Mouse (Mus musculus) kidney, adult 9 months (tissue): ENCODE results near the gene Rbfox1.

Experiments used
- DNase-seq: peaks from one replicate; pipeline ENCODE4 v3.0.0; 2022

Gene Rbfox1

DNA sequence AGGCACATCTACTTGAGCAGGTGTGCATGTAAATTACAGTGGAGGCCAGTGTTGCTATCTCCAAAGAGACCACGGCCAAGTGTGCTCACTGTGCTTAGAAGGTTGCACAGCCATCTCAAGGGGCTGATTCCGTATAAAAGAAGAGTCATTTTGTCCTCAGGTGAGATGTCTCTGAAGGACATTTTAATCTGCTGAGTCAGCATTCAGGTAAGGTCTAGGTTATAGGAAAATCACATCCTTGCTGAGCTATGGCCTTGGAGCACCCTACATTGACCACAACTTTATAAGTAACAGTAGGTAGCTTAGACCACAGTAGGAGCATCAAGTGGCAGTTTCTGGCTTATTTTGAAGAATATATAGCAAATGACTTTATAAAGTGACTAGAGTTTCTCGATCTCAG, 848.3 kb downstream of the Rbfox1 start:
- no peak for DNase-seq

DNA sequence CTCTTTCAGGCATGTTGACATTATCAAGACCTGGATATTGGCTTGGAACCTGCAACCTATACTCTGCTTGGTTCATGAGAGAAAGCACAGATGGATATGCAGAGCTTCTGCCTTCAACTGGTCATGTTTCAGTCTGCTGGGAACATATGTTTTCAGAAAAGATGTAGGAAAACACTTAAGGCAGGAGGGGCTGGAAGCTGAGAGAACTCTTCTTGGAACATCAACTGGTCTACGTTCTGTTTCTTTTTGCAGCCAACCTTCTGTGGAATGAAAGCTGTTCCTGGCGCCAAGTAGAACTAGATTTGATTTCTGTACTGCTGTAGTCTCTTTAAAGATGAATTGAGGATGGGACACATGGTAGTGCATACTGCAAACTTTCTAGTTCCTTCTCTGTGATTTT, 851.4 kb downstream of the Rbfox1 start:
- DNase-seq, result no peak

DNA sequence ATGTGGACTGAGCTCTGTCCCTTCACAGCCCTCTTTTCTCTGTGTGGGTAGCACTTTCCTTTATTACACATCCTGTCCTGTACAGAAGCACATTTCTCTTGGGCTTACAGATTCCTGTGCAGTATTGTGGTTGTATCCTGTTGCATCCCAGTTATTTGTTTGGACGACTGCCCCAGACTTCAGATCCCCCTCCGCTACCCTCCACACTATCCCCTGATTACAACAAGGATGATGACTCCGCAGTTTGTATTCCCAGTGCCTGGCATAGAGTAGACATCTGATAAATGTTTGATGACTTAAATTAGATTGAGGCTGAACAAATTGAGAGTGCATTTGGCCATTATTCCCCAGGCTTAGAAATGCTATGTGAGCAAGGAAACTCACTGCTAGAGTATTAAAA, 851.8 kb downstream of the Rbfox1 start:
- DNase-seq, result no peak

DNA sequence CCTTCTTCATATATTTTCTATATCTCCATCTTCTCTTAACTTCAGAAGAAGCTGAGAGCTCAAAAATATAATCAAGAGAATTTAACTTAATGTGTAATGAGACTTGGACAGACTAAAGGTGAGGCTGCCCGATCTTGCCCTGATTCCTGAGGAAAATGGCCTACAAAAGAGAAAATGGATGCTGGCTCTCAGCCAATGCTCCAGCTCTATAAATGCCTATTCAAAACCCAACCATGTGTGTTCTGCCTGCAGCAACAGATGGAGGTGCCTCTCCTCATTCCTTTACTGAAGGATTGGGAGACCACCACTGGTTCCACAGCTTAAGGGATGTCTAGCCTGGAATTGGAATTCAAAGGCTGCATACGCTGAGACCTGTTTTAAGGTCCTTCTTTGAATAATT, 861.0 kb downstream of the Rbfox1 start:
- DNase-seq, result no peak

DNA sequence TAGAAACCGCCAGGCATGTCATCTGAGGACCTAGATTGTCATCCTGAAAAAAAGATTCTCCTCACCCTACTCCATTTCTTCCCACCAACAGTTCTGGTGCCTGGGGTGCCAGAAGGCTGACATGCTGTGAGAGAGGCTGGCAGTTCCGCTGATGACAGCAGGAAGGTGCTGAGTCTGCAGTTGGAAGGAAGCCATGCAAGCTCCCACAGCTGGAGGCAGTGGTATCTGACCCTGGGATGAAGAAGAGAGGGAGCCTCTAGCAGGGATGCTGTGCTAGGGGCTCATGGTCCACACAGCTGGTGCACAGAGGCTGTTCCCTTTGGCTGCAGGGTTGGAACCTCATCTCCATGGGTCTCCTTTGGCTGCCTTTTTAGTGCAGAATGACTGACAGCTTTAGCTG, 865.3 kb downstream of the Rbfox1 start:
- DNase-seq, result no peak

DNA sequence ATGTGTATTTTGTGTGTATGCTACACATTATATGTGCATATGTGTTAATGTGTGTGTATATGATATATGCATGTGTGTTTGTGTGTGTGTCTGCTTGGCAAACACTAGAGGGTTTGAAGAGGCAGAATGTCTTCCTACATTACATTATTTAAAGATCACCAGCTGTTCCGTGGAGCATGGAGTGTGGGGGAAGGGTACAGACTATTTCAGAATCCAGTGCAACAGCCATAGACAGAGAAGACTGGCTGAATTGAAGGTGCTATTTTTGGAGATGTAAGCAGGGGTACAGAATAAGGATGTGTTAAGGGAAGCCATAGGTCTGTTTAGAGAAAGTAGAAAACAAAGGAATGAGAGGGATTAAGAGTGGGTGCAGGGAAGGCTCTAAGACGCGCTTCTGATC, 869.7 kb downstream of the Rbfox1 start:
- no peak for DNase-seq

DNA sequence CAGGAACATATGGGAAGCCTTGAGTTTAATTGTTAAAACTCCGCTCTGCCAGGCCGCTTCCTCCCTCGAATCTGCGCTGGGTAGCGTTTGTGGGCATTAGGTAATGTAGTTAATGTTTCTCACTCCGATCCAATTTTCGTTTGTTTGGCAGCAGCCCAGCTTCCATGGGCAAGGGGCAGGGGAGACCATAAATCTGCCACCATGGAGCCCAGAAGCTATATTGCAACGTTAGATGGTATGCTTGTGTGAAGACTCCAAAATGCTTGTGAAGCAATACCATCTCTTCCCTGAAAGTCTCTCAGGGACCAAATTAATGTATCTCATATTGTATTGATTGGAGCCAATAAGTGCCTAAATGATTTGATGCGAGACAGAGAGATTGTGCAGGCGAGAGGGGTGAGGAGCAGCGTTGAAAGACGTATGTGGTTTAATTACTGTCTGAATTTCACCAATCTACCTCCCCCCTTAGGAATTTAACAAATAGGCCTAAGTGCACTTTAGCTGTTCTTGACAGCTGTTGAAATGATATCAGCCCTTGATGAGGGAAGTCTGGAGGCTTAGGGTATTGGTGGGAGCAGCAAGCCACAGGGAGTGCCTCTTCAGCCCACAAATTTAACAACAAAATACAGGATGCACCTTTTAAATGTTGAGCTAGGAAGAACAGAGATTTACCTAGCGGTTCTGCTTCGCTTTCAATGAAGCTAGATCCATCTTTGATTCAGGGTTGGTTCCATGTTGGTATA, 884.5 kb downstream of the Rbfox1 start:
- no peak for DNase-seq

DNA sequence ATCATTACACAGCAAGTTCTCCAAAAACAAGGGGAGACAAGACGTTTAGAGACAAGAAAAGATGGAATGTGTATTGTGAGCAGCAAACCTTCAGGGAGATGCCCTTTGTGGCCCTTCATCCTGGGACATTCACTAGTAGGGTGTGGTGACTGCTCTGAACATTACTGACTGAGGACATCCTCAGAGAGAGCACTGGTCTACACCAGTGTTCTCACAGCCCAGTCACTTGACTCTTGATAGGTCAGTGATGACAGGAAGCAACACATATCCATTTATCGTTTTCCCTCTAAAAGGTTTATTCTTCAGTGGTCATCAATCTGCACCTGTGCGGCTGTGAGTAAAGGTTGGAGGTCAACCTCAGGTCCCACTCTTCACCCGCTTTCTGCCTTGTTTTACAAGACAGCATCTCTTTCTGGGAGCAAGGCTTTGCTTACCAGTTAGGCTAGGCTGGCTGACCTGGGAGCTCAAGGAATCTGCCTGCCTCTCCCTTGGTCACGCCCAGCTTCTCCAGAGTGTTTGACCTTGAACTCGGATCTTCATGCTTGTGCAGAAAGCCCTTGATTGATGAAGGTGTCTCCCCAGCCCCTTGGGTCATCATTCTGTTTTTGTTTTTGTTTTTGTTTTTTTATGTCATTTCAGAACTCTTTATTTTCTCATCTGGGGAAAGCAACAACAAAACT, 892.5 kb downstream of the Rbfox1 start:
- DNase-seq, result no peak

DNA sequence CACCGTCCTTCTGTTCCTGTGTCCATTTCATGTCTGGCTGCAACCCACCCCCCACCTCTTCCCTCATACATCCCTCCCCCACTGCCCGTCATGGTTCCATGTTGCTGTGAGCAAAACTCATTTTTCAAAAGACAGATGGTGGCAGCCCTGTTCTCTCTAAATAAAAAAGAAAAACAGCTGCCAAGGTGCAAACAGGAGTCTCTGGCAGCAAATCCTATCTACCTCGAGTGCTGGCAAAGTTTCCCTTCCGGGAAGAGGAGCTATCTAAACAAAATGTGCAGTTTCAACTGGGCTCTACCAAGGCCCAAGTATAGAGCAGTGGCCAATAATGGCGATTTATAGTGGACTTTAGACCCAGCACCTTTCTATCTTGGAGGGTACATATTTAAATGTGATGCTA, 899.0 kb downstream of the Rbfox1 start:
- no peak for DNase-seq

DNA sequence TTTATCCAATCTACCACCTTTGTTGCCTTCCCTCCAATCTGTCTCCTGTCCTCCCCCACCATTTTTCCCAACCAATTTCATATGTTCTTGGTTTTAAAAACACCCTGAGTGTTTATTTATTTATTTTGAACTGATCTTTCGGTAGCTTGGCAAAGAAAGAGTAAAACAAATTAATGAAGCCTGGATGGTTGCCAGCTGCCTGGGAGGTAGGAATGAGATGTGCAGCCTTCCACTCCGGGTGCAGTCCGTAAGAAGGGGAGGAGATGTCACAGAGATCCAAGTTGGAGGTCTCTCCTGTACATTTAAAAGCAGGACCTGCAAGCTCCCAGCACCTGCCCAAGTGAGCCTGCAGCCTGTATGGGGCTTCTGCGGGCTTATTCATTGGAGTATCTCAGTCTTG, 899.9 kb downstream of the Rbfox1 start:
- DNase-seq, result peak; percentile 3

DNA sequence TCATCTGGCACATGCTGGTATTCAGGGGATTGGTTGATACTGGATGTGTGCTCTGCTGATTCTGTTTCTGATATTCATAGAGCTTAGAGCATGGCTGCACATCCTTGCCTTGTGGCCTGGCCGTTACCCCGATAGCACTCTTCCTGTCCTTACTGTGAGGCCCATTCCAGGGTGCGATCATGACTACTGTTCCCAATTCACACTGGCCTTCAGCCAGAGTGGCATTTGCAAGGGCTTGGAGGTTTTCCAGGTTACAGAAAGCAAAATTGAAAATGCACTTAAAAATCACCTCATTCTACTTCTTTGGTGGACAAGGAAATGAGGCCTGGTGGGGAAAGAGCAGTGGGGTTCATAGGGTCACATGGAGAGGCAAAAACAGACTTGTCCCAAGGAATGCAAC, 906.1 kb downstream of the Rbfox1 start:
- DNase-seq, result no peak

DNA sequence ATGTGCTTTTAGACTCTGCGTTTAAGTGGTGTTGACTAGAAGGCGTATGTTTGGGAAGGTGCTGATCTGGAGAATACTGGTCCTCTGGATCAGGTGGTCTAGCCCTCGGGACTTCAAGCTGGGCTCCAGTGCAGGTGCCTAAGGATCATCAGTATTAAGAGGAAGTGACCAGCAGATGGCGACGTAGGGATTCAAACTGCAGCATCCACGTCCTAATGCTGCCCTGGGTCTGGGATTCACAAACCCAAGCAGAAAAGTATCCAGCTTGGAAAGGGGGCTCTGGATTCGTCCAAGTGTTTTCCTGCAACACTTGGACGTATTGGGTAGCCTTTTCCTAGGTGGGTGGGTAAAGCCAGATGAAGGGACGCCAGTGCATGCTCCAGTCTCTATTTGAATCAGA, 906.5 kb downstream of the Rbfox1 start:
- DNase-seq, result peak; percentile 48

DNA sequence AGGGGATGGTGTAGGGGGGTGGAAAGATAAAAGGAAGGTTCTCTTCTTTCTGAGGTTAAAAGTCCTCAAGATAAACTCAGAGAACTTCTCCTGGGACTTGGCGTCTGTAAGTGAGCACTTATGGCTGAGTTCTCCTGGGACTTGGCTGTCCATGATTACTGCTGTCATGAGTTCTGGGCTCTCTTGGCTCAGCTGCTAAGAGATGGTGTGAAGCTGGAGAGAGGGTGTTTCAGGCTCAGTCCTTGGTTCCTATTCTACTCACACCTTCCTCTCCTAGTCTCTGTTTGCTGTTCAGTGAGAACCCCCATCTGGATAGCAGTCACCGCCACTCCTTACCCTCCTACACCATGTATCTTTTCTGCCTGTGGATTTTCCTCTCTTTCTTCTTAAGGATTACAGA, 921.1 kb downstream of the Rbfox1 start:
- DNase-seq, result no peak

DNA sequence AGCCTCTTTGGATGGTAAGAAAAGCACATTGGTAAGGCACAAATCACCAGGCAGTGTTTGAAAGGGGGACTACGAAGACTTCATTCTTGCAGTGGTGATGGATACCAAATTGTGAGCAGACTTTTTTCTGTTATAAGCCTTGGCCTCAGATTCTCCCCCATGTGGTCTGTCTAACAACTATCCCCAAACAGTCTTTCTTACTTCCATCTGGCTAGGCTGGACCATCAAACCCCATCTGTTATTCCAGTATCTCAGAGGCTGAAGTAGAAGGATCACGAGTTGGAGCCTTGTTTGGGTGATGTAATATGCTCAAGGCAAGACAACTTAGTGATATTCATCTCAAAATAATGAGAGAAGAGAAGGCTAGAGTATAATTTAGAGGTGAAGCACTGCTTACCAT, 922.7 kb downstream of the Rbfox1 start:
- no peak for DNase-seq

DNA sequence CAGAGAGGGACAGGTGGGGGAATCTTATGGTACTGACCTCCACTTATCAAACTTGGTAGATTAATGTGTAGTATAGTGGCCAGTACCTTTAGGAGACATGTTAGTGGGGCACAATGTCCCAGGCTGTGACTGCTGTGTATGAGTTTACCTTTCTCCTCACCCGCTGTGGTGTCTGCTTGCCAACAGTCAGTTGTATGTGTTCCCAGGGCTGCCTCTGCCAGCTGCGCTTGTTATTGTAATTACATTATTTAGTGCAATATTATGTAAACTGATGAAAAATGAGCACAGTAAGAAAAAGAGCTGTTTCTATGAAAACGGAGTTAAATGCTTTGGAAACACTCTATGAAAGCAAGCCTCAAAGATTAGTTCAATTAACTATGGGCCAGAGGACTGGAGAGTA, 928.7 kb downstream of the Rbfox1 start:
- DNase-seq, result no peak

DNA sequence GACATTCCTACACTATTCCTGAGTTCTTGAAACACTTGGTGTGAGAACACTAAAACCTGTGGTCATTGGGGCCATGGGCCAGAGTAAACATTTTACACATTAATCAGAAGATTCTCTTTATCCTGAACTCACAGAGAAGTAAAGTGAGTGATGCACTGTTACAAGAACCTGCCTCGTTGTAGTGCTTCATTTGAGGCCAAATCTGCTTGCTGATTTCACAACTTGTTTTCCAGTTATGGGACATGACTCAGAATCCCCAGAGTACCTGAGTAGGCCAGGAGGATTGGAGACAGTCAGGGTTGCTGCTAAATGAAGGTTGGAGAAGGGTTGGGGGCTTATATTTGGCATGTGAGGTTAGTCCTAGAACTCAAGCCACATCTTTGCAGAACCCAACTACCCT, 936.6 kb downstream of the Rbfox1 start:
- no peak for DNase-seq

DNA sequence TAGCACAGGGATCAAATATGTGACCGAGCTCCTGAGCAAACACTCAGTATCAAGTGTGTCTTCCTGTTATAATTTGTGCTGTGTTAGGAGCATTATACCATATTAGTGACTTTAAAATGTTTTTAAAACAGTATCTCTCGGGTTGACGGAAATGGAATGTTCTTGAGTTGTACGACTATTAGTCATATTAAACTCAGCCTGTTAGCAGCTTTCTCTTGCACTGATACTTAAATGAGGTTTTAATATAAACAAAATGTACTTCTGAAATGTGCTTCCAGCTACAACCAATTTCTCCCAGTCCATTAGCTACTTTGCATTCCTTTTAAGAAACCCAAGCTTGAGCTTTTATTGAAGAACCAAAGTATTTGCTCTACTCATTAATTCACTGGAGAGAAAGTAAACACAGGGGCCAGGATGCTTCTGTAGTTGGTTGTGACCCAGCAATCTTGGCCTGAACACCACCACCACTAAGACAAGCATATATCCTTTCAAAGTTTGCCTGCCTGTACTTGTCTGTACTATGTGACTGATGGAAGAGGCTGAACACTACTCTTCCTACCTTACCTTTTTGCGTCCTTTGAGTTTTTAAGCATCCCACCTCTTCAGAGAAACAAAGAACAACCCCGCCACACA, 944.9 kb downstream of the Rbfox1 start:
- no peak for DNase-seq

DNA sequence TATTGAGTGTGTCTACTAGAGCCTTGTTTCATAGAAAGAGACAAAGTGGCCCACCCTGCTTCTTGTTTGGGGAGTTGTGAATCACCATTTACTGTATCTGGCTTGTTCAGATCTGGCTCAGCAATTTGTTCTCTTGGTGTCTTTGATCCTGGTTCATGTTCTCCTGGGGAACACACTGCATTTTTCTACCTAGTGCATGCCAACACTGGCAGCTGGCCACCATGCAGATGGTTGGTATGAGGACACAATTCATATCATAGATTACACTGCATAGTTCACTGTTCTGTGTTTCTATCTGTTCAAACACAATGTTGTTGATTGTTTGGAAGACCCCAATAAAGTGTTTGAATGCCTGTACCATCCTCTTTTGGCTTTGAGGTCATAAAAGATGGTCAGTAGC, 948.3 kb downstream of the Rbfox1 start:
- no peak for DNase-seq

DNA sequence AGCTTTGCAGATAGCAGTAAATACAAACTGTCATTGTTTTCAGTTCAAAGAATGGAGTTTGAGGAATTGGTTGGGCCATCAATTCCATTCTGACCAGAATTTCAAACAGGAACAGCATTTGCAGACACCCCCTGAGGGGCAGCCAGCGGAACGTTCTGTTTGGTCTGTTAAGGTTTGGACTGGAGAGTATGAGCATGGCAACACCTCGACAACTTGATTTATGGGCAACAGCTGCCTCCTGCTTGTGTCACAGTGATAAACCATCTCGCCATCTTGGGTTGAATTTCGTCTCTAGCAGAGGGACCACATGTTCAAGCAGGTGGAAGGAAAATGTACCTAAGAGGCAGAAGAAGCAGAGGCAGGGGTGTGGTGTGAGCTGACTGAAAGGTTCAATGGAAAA, 949.9 kb downstream of the Rbfox1 start:
- DNase-seq, result no peak

DNA sequence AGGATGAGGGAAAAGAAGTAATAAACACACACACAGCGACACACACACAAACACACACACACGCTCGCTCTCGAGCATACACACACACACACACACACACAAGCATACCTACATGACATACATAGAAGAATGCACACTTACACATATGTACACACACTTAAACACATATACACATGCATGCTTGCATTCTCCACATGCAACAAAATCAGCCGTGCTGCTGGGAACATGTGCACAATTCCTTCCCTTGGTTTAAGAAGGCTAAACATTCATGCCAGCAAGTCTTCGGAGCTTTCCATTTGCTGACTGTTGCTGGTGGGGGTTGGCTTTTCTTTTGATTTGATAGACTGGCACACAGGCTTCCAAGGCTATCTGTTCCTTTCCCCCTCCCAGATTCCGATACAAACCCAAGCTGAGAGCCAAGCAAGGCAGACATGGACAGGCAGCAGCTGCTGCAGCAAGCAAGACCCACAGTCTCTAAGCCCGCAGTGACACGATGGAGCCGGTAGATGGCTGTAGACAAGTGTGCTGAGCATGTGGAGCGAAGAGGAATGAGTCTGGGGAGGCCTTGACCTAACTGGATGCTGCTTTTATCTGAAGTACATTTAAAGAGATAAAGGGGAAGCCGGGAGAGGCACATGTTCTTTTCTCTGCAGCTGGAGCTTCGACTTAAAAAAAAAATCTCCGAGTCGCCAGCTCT, 954.3 kb downstream of the Rbfox1 start:
- DNase-seq, result peak; percentile 14

DNA sequence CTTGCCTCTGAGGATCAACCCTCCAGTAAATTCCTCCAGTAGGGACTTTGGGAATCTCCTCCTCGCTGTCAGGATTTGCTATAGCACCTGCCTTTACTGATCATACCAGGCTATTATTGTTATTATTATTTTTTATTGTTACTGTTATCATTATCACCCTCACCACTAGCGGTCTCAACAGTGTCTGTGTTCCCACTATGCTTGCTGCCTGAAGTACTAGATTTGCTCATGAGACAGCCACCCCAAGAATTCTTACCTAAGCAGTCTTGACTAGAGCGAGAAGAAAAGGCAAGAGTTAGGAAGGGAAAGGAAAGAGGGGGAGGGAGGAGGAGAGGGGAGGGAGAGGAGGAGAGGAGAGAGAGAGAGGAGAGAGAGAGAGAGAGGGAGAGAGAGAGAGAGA, 954.9 kb downstream of the Rbfox1 start:
- DNase-seq, result no peak

DNA sequence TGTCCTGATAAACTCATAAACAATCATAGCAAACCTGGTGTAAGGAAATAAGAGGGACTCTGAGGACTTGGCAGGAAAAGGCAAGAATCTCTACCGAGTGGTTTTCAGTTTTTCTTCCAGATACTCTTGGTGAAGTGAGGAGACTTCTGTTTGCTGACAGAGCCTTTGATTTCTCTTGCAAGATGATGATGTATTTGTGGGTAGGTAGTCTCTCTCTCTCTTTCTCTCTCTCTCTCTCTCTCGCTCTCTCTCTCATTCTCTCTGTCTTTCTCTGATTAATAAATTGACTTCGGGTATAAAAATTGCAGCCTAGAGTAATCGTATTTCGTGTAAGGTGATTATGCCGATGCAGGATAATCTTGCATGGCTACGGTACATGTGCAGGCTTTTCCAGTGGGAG, 955.3 kb downstream of the Rbfox1 start:
- no peak for DNase-seq

DNA sequence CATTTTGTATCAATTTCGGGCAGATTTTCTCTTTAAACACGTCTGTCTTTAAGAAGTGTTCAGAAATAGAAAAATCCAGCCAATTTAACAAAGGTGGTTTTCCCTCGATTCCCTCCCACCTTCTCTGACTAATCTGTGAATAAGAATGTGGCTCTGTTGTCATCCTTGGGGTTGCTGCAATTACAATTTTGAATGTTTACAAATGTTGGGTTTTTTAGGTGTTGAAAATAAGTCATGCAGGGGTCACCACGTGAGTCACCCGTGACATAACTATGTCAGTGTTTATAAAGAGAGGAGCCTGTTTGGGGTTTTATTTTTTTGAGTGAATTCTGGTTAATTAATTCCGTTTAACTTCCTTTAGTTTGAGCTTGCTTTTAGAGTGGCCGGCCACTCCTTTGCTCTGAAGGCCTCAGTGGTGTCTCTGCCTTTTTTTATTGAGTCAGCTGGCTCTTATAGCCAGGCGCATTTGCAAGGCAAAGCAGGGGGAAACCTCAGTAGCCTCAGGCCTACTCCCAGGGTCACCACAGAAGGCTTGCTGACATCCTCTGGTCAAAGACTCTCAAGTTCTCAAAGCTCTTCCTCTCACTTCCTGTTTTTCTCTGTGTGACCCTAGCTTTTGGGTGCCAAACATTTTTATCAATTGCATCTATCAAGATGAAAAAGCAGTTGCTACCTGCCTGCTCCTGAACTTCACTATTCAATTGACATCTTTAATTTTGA, 957.1 kb downstream of the Rbfox1 start:
- no peak for DNase-seq
